11 mouse cellular contexts compared by ENCODE assay signal in the genomic region with DNA sequence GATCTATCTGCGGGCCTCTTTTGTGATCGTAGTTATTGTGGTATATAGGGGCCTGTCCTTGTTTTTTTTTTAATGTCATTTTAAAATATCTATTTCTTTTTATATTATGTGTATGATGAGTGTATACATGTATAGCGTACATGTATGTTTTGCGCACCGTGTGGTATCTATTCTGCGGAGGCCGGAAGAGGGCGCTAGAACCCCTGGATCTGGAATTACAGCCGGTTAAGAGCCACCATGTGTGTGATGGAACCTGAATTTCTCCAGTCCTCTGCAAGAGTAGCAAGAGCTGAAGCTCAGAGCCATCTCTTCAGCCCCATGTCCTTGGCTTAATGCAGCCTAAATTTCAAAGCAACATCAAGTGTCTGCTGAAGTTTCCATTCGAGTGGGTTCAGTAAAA. TPM values are rescaled to one million over a fixed set of nuclear protein-coding genes. Genes with fewer than 3 reads are reported as not detected.
DNase-seq lines count a peak whose midpoint lies in the region; ATAC-seq and TF ChIP-seq lines count a peak whose summit lies in the region.
"Had no signal": no experiment of that assay in that cellular context is flagged by ENCODE, and none has a peak within 500 bp of the region (broad histone marks: within the 10 kb centered on the region; RNA-seq: fewer than 3 reads in every experiment).

No protein-coding gene starts in this region.

- 0 out of 2 replicates have a peak, but pooled peaks cover 6% of the 10 kb centered on the region for H3K4me1 ChIP-seq in lung, postnatal 0 days (ENCODE audit: insufficient read depth, low read depth, low read length)
- H3K4me1 ChIP-seq: neural tube, embryonic 12.5 days had no signal

- no peak overlapping the region for H3K27ac ChIP-seq in lung, postnatal 0 days (ENCODE audit: low read length)
- H3K27ac ChIP-seq: macrophage; neural tube, embryonic 12.5 days had no signal

- ATAC-seq in lung, postnatal 0 days: no peak
- 0 out of 2 replicates have a peak, but pooled peaks have one; percentile 59 for ATAC-seq in erythroblast, adult 5-6 weeks (replicated peaks; ENCODE audit: low FRiP score, poor library complexity, severe bottlenecking)

- DNase-seq in adrenal gland, postnatal 25 days: peak; percentile 23
- no peak for DNase-seq in adrenal gland, postnatal 14 days
- DNase-seq in lung, postnatal 0 days (ENCODE audit: low spot score): no peak
- no peak for DNase-seq in lung, adult 18-20 months
- peak; percentile 33 for DNase-seq in splenic B cell, adult 2 months (ENCODE audit: low read depth, low spot score)
- no peak for DNase-seq in cerebellum, adult 11 months
- no peak for DNase-seq in gastrocnemius, postnatal 10 days

- no peaks in the 10 kb centered on the region for H3K27me3 ChIP-seq in lung, postnatal 0 days (replicated peaks; ENCODE audit: insufficient read depth, low read length)
- no peaks in the 10 kb centered on the region for H3K27me3 ChIP-seq in splenic B cell, adult 2 months (ENCODE audit: control insufficient read depth, insufficient read depth, low read length, poor library complexity, severe bottlenecking)
- H3K27me3 ChIP-seq: neural tube, embryonic 12.5 days had no signal

- WGBS in lung, postnatal 0 days: 69% methylated on average over 10 of the region's 10 CpGs

- TF ChIP-seq EP300 in lung, postnatal 0 days (IDR thresholded peaks at IDR 0.05): no peak

- no peak overlapping the region for H3K4me3 ChIP-seq in lung, postnatal 0 days (ENCODE audit: low read depth, low read length)
- H3K4me3 ChIP-seq: neural tube, embryonic 12.5 days had no signal

- no peaks in the 10 kb centered on the region for H3K9me3 ChIP-seq in lung, postnatal 0 days (ENCODE audit: low read length)
- H3K9me3 ChIP-seq: hindbrain, embryonic 10.5 days; neural tube, embryonic 12.5 days had no signal

- no peak overlapping the region for H3K9ac ChIP-seq in lung, postnatal 0 days (replicated peaks; ENCODE audit: low read depth)
- H3K9ac ChIP-seq: neural tube, embryonic 12.5 days had no signal

- no peaks in the 10 kb centered on the region for H3K36me3 ChIP-seq in lung, postnatal 0 days (ENCODE audit: insufficient read depth, low read length)
- no peaks in the 10 kb centered on the region for H3K36me3 ChIP-seq in splenic B cell, adult 2 months (ENCODE audit: control insufficient read depth, insufficient read depth, low read length, poor library complexity, severe bottlenecking)
- H3K36me3 ChIP-seq: hindbrain, embryonic 10.5 days; neural tube, embryonic 12.5 days had no signal

- no peak overlapping the region for H3K4me2 ChIP-seq in lung, postnatal 0 days (replicated peaks; ENCODE audit: low read depth, low read length)

- peak; percentile 36 for TF ChIP-seq CTCF in lung, postnatal 0 days (IDR thresholded peaks at IDR 0.05)

RNA-seq across cellular contexts. Expression of a gene that starts 1.2 kb away (rescaled TPM):
- 1.0 and 1.6 TPM in 2 replicates for total RNA-seq in adrenal gland, postnatal 25 days (2021)
- 1.0 and 1.2 TPM in 2 replicates for total RNA-seq in adrenal gland, postnatal 14 days (2021)
- polyA plus RNA-seq in lung, postnatal 0 days (2015; fragmentation: Nextera tagmentation; extraction: Ambion mirVana): 0.53 and 0.67 TPM in 2 replicates
- total RNA-seq in erythroblast, adult 5-6 weeks (2015; ENCODE audit: low replicate concordance): not detected in 2 replicates
- total RNA-seq in erythroblast, adult 5-6 weeks (2017; ENCODE audit: low replicate concordance): under 0.01 TPM in 1 of 2 replicates, not detected in the other
- total RNA-seq in gastrocnemius, postnatal 10 days (2021): under 1 TPM; 0.33 to 0.43 TPM
- polyA plus RNA-seq: macrophage had no signal

RNA-seq across cellular contexts. Expression of a gene that starts 11.6 kb away (rescaled TPM):
- total RNA-seq in adrenal gland, postnatal 25 days (2021): 51.2 and 51.7 TPM in 2 replicates
- 36.8 and 41.2 TPM in 2 replicates for total RNA-seq in adrenal gland, postnatal 14 days (2021)
- 23.1 and 25.1 TPM in 2 replicates for polyA plus RNA-seq in lung, postnatal 0 days (2015; fragmentation: Nextera tagmentation; extraction: Ambion mirVana)
- total RNA-seq in erythroblast, adult 5-6 weeks (2015; ENCODE audit: low replicate concordance): 10.0 and 17.3 TPM in 2 replicates
- 13.0 and 17.7 TPM in 2 replicates for total RNA-seq in erythroblast, adult 5-6 weeks (2017; ENCODE audit: low replicate concordance)
- 10 to 100 TPM; 28.0 to 31.1 TPM for total RNA-seq in gastrocnemius, postnatal 10 days (2021)

Comparison
In these comparisons a context has a peak if more than half of its experiments do, and no peak if none do; other contexts are left out.
1. DNase-seq: peak in adrenal gland, postnatal 25 days (single experiment) and splenic B cell, adult 2 months (single experiment); none in adrenal gland, postnatal 14 days (single experiment), lung, postnatal 0 days (single experiment), lung, adult 18-20 months (0 of 2), cerebellum, adult 11 months (single experiment) and gastrocnemius, postnatal 10 days (single experiment).